Mouse (Mus musculus) brain, embryonic 14.5 days (tissue): ENCODE results near the gene Med27. TPM values are rescaled to one million over a fixed set of nuclear protein-coding genes. Genes with fewer than 3 reads are reported as not detected.

Experiments
- DNase-seq: peaks from one replicate; pipeline ENCODE4 v3.0.0-alpha.2; 2011; ENCODE audit warnings: low read depth
- CTCF ChIP-seq: fragments of 200-500 bp; IDR thresholded peaks from 2 replicates; pipeline ENCODE4 v1.5.1; 2012; ENCODE audit warnings: inconsistent platforms, mild to moderate bottlenecking, moderate library complexity, borderline replicate concordance; ENCODE audit not compliant: insufficient read depth, insufficient read length; ENCODE audit errors: extremely low read depth
- POLR2A ChIP-seq: fragments of 200-500 bp; IDR thresholded peaks from 2 replicates; pipeline ENCODE4 v1.6.1; 2012; ENCODE audit warnings: mild to moderate bottlenecking, inconsistent platforms, borderline replicate concordance; ENCODE audit not compliant: poor library complexity, insufficient read depth, insufficient read length, severe bottlenecking; ENCODE audit errors: extremely low read depth
- polyA plus RNA-seq: library from polyadenylated mRNA; depleted of rRNA; stranded (reverse); fragments of >200 nt; gene quantifications from 2 replicates; pipeline ENCODE4 v1.2.3, GENCODE M21; 2012

Gene Med27
- polyA plus RNA-seq, 1 experiment, result 64.9 TPM

DNA sequence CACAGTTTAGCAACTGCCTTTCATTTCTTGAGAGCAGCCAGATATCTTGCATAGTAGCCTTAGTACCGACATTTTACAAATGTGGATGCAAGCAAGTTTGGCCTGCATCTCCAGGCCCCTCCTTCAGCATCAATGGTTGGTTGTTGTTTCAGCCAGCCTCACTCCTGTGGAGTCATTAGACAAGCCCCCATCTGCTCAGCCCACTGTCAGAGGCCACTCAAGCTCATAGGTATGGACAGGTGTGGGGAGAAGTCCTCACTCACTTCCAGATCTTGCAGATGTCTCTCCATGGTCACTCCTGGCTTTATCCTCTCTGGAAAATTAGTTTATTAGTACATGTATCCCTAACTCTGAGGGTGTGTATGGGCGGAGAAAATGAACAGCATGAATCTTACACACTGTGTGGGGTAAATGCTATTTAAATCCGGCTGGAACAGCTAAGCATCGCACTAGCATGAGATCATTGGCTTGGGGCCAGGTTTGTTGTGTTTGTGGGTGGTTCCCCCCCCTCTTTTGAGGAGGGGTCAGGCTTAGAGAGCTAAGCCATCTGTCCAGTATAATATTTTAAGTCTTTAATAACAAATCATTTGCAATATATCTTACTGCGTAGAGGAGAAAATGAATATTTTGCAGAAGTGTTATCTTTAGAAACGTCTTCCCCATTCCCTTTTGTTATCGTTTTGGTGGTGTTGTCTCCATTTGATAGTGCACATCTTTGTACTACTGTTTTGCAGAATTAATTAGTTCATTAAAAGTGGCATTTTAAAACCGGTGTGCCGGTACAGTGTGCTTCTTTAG, 118.4 kb downstream of the Med27 start:
- peak; percentile 95 for DNase-seq
- no peak for TF ChIP-seq CTCF
- no peak for TF ChIP-seq POLR2A

DNA sequence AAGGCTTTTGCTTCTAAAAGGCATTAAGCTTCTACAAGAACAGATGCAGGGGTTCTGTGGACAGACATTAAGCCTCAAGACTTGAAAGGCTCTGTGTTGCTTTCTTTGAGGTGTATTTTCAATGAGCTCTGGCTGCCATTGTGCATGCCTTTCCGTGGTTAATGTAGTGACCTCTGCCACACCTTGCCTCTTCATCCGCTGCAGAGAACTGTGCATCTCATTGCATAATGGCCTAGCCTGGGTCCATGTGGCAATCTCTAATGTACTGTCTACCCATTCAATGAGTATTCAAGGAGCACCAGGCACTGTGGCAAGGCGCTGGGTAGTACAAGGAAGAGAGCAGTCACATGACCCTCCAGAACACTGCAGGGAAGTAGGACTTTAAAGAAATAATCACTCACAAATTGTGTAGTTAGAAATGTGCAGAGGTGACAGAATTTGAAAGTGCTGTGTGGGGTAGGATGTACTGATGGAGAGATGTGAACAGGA, 119.1 kb downstream of the Med27 start:
- no peak for TF ChIP-seq CTCF
- no peak for TF ChIP-seq POLR2A
- peak; percentile 87 for DNase-seq

DNA sequence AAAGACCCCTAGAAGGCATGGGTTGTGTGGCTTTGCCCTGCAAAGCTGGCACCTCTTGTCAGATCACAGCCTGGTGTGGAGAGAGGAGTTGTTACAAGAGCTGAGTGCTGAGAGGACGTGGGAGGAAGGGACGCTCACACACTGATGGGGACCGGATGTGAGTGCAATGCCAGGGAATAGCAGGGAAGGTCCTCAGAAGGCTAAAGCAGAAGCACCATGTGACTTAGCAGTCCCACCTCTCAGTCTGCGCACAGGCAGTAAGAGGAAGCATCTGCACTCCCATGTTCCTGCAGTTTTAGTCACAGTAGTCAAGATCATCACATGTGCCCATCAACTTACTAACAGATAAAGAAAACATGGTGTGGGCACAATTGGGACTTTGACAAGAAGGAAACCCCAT, 119.8 kb downstream of the Med27 start:
- TF ChIP-seq CTCF, result no peak
- no peak for TF ChIP-seq POLR2A
- peak; percentile 44 for DNase-seq

DNA sequence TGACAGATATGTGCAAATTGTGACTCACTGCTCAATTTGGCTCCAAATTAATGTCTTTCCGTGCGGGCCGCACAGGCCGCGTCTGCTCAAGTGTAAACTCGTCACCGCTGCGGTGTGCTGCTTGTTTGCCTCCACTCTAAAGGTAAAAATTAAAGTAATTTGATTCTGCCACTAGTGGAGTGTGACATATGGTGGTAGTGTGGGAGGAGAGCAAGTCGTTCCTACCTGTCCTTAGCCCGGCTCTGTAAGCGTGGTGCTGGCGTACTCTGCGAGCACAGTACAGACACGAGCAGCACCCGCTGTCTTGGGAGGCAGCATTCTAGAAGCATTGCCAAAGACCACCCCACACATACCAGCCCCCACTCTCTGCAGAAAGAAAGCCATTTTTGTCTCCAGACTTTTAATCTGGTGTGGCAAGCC, 121.9 kb downstream of the Med27 start:
- TF ChIP-seq POLR2A, result no peak
- no peak for TF ChIP-seq CTCF
- peak; percentile 93 for DNase-seq

DNA sequence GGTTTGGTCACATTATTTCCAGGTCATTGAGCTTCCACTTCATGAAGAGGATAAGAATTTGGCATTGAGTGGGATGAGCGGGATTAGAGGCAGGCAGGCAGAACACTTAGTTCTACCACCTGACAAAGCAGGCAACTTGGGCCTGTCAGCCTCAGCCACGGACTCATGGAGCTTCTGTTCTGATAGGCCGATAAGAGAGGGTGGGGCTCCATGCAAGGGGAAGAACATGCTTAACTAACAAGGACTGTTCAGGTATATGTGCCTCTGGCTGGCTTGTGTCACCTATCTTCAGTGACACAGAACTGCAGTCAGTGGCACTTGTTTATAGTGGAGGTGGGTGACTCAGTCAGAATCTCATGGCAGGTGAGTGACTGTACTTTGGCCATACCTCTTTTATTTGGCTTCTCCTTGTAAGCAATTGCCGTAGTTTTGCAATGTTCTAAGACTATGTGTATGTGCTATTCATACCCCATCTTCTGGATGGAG, 126.4 kb downstream of the Med27 start:
- TF ChIP-seq POLR2A, result no peak
- no peak for TF ChIP-seq CTCF
- DNase-seq, result no peak

DNA sequence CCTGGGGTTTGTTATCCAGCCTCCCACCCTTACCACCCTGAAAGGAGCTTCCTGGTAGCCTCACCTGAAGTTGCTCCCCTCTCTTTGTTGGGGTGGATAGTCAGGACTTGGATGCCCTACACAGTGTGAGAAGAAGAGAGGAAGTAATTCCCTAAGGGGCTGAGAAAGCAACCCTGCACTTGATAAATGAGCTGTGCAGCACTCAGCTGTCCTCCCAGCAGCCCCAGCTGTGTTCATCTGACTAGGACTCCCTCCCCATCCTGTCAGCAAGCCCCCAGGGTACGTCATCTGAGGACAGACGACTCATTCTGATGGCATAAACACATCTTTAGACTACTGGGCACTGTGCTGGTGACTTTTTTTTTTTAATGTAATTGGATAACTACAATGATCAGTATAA, 127.3 kb downstream of the Med27 start:
- no peak for DNase-seq
- no peak for TF ChIP-seq POLR2A
- TF ChIP-seq CTCF, result no peak

DNA sequence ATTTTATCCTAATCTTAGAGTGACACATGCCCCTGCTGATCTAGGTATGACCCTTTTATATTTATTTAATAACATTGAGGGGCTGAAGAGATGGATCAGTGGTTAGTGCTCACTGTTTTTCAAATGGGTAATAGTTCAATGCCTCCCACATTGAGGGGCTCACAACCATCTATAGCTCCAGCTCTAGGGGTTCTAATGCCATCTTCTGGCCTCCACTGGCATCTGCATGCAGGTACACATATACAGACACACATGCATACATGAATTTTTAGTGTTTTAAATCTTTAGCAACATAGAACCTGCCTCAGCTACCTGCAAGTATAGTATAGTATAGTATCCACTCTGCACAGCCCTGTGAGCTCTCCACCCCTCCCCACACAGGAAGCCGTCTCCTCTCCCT, 130.1 kb downstream of the Med27 start:
- TF ChIP-seq POLR2A, result no peak
- TF ChIP-seq CTCF, result no peak
- DNase-seq, result no peak

DNA sequence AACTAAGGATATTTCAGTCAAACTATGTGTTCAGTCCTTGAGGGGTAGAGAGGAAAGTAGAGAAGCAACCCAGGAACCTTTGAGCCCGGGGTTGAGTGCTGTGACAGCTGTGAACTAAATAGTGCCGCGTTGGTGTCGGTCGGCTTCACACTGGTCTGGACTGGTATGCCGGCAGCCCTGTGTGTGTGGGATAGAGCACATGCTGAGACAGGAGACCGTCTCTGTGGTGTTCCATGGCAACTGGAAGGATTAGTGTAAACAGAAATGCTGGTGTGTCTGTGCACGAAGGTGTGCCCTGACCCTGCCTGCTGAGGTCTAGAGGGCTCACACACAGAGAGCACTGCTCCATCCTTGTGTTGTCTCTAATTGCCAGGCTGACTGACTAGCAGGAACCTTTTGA, 135.2 kb downstream of the Med27 start:
- TF ChIP-seq POLR2A (no peak), CTCF (no peak)
- DNase-seq, result no peak

DNA sequence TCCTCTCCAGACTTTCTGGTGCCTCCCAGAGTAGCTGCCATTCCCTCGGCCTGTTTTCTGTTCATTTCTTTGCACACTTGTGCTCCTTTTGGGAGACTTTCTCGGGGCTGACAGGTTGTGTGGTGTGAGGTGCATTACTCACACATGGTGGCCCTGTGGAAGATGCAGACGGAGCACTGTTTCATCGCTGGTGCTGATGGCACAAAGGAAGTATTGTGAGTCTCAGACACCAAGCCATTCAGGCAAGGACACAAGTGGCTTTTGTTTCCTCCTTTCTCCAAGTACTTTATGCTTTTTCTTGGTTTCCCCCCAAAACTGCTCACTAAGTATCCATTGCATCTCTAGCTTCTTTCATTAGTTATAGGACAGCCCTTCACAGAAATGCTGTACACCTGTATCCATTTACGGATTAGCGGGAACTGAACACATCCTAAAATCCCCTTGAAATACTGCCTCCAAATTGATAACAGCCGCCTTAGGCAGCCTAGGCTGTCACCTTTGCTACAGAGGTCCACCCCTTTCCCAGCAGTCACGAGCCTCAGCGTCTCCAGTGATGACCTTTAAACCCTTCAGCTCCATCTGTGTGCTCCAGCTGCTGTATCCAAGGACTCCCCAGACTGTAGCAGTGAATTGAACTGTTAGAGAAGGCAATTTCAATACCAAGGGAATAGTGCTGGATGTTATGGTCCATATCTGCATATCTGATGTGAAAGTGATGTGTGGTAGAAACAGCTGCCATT, 136.5 kb downstream of the Med27 start:
- no peak for DNase-seq
- TF ChIP-seq CTCF (no peak), POLR2A (no peak)

DNA sequence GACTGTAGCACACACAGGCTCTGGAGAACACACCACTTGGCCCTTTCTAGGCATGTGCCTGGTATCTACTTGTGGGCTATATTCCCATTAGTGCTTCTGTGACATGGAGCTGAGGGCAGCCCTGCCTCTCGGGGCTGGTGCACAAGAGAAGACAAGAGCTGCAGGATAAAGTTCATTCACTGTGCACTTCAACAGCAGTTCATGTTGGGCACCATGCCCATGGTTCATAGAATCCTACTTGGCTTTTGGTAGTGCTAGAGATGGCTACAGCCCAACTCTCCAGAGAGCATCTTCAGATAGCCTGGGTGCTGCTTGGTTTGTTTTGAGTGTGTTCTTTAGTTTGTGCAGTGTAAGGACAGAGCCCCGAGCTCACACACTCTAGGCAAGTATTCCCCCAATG, 138.9 kb downstream of the Med27 start:
- TF ChIP-seq POLR2A (no peak), CTCF (no peak)
- no peak for DNase-seq

DNA sequence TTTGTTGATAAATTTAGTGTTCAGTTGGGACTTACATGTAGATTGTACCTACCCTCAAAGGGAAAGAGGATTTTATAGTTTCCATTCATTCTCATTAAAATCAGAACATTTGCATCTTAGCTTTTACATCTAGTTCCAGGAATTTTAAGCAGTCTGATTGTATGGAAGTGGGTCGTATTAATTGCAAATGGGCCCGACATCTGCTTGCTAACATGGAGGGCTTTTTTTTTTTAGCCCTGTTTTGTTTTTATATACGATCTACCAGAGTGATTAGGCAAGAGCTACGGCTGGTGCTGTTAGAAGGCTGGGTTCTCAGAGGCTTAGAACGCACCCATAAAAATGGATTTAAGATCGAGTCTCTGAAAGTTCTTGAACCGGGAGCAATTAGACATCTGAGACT, 139.9 kb downstream of the Med27 start:
- TF ChIP-seq CTCF, result no peak
- no peak for TF ChIP-seq POLR2A
- DNase-seq, result peak; percentile 85
